Mouse (Mus musculus): ENCODE measurements around the gene Tbcd. TPM values are rescaled to one million over a fixed set of nuclear protein-coding genes. Genes with fewer than 3 reads are reported as not detected.

Gene Tbcd
- 56.3 and 58.4 TPM in 2 replicates for polyA plus RNA-seq (2015; fragmentation: Nextera tagmentation; extraction: Ambion mirVana)

- peaks cover 13% of the 10 kb centered on the region for H3K36me3 ChIP-seq
- WGBS, result under 1% methylated on average over 58 of the region's 58 CpGs
- H3K9me3 ChIP-seq, result no peaks in the 10 kb centered on the region
- H3K4me2 ChIP-seq, result peak within 1 kb of the TSS; percentile 77
- peak within 1 kb of the TSS; percentile 82 for H3K9ac ChIP-seq
- H3K4me3 ChIP-seq, result peak within 1 kb of the TSS; percentile 94
- peak; percentile 95 for ATAC-seq (ENCODE audit: low read depth)
- H3K27me3 ChIP-seq, result no peaks in the 10 kb centered on the region
- H3K4me1 ChIP-seq (replicated peaks), result peaks cover 29% of the 10 kb centered on the region
- peak within 1 kb of the TSS; percentile 88 for H3K27ac ChIP-seq (replicated peaks)
Measured at GRCm38 (mm10) chr11:121451753-121452635, at the start of gene Tbcd. TSS of gene Tbcd (plus strand) at chr11:121451949.

- no peaks in the 10 kb centered on the region for H3K9me3 ChIP-seq
- H3K36me3 ChIP-seq, result no peaks in the 10 kb centered on the region
- no peak for ATAC-seq (ENCODE audit: low read depth)
- no peak overlapping the region for H3K4me3 ChIP-seq
- no peaks in the 10 kb centered on the region for H3K4me1 ChIP-seq (replicated peaks)
- H3K9ac ChIP-seq, result no peak overlapping the region
- 75% methylated on average over 3 of the region's 3 CpGs for WGBS
- no peak overlapping the region for H3K27ac ChIP-seq (replicated peaks)
- no peak overlapping the region for H3K4me2 ChIP-seq
- no peaks in the 10 kb centered on the region for H3K27me3 ChIP-seq
Measured at GRCm38 (mm10) chr11:121407366-121408155, 44.2 kb upstream of the Tbcd start.

- 87% methylated on average over 5 of the region's 5 CpGs for WGBS
- Histone ChIP-seq H3K4me2 (no peak overlapping the region), H3K9ac (no peak overlapping the region), H3K27ac (replicated peaks) (no peak overlapping the region), H3K4me3 (no peak overlapping the region), H3K36me3 (no peaks in the 10 kb centered on the region), H3K9me3 (no peaks in the 10 kb centered on the region), H3K27me3 (no peaks in the 10 kb centered on the region), H3K4me1 (replicated peaks) (no peaks in the 10 kb centered on the region)
- no peak for ATAC-seq (ENCODE audit: low read depth)
Measured at GRCm38 (mm10) chr11:121414762-121415161, 37.0 kb upstream of the Tbcd start.

DNA sequence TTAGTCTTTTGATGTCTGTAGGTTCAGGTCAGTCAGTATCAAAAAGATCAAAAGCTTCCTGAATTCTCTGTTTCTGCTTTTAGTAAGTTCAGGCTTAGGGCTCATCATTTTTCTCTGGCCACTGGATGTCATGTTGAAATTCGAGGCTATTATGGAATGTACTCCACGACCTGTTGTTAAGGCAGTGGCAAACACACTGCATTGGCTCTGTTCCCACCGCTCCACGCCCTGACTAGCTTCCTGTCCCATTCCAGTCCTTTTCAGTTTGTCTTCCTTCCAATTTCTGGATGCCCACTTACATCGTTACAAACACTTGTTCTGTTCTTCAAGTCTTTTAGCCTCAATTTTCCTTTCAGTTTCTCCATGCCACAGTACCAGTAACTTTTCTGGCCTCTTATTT is 36.4 kb upstream of the Tbcd start:
- 75% methylated on average over 5 of the region's 5 CpGs for WGBS
- ATAC-seq (ENCODE audit: low read depth), result no peak
- no peak overlapping the region for H3K27ac ChIP-seq (replicated peaks)
- H3K36me3 ChIP-seq, result no peaks in the 10 kb centered on the region
- H3K9me3 ChIP-seq, result no peaks in the 10 kb centered on the region
- no peak overlapping the region for H3K4me3 ChIP-seq
- no peak overlapping the region for H3K9ac ChIP-seq
- no peak overlapping the region for H3K4me2 ChIP-seq
- no peaks in the 10 kb centered on the region for H3K27me3 ChIP-seq
- peaks cover 1% of the 10 kb centered on the region; the same call in 1 of the 2 replicates for H3K4me1 ChIP-seq (replicated peaks)

- WGBS, result 91% methylated on average over 5 of the region's 5 CpGs
- no peak for ATAC-seq (ENCODE audit: low read depth)
- peaks cover 15% of the 10 kb centered on the region for H3K4me1 ChIP-seq (replicated peaks)
- no peak overlapping the region for H3K9ac ChIP-seq
- H3K9me3 ChIP-seq, result no peaks in the 10 kb centered on the region
- no peak overlapping the region for H3K4me2 ChIP-seq
- no peak overlapping the region for H3K4me3 ChIP-seq
- no peaks in the 10 kb centered on the region for H3K27me3 ChIP-seq
- H3K36me3 ChIP-seq, result no peaks in the 10 kb centered on the region
- H3K27ac ChIP-seq (replicated peaks), result no peak overlapping the region
Measured at GRCm38 (mm10) chr11:121417971-121418370, 33.8 kb upstream of the Tbcd start.

DNA sequence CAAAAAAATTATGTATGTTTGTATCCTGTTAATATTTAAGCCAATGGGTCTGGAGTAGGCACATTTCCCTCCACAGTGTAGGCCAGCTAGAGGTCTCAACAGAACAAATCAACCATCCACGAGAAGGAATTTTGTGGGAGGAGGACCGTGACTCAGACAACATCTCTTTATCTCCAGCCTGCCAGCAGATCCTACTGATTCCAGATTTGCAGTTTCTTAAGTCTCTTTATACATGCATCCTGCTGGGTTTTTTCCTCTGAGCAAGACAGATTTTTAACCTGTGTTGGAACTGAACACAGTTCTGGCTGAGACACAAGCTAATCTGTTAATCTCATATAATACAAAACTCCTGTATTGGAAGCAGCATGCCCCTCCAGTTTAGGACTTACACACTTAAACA is 32.8 kb upstream of the Tbcd start:
- 78% methylated on average over 2 of the region's 2 CpGs for WGBS
- H3K27me3 ChIP-seq, result no peaks in the 10 kb centered on the region
- H3K27ac ChIP-seq (replicated peaks), result no peak overlapping the region
- no peak for ATAC-seq (ENCODE audit: low read depth)
- no peaks in the 10 kb centered on the region for H3K9me3 ChIP-seq
- peaks cover 15% of the 10 kb centered on the region for H3K4me1 ChIP-seq (replicated peaks)
- no peaks in the 10 kb centered on the region for H3K36me3 ChIP-seq
- no peak overlapping the region for H3K4me2 ChIP-seq
- no peak overlapping the region for H3K4me3 ChIP-seq
- H3K9ac ChIP-seq, result no peak overlapping the region

DNA sequence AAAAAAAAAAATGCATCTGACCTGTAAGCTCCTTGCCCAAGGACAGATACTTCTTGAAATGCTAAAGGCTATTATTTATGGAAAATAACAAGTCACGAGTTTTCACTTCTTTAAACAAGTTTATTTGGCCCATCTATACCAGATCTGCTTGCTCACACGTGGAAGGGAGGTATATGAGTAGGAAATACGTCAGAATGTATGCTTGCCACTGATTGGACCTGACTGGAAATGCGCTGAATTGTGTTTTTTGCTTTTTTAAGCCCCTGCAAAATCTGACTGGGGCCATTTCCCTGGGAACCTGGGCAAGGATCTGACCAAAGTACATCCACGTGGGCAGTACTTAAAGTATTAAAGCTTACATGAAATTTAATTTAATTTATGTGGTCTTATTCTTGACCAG is 31.4 kb upstream of the Tbcd start:
- Histone ChIP-seq H3K4me1 (replicated peaks) (peaks cover 15% of the 10 kb centered on the region), H3K27ac (replicated peaks) (no peak overlapping the region), H3K4me2 (peak overlapping the region; percentile 83), H3K9me3 (no peaks in the 10 kb centered on the region), H3K4me3 (peak overlapping the region; percentile 73; the same call in 1 of the 2 replicates), H3K9ac (peak overlapping the region; percentile 66; the same call in 1 of the 2 replicates), H3K36me3 (no peaks in the 10 kb centered on the region), H3K27me3 (no peaks in the 10 kb centered on the region)
- WGBS, result 57% methylated on average over 5 of the region's 5 CpGs
- ATAC-seq (ENCODE audit: low read depth), result no peak

DNA sequence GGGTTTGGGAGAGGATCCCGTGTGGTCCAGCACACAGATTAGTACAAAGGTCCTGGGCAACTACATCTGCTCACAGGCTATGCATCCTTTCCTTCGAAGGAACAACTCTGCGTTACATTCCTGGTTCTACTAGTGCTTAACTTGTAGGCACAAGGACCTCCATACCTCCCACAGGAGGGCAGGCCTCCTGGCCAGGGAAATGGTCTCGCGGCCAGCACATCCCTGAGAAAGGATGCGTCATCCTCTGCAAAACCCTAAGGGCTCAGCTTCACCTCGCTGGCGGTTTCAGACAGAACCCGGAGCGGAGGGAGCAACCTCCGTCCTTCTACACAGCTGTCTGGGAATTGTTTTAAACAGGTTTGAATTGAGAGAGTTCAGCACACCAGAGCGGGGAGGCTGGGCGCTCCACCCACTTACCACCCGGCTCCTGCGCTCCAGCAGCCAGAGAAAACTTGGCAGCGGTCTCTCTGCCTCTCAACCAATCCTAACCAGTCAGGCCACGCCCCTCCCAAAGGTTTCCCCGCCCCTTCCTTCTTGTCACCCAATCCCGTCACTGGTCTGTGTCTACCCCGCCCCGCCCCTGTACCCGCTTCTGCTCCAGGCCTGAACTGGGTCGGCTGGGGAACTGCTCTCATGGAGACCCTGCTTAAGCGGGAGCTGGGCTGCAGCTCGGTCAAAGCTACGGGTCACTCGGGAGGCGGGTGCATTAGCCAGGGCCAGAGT is 30.8 kb upstream of the Tbcd start, which contains the start of gene Fn3krp:
Gene Fn3krp, plus strand, starts transcription at position 572 of the 723 bp plus-strand sequence.
- peak within 1 kb of the TSS; percentile 77 for H3K9ac ChIP-seq
- 0 out of 2 replicates have a peak, but pooled peaks cover 2% of the 10 kb centered on the region for H3K36me3 ChIP-seq
- no peaks in the 10 kb centered on the region for H3K27me3 ChIP-seq
- H3K27ac ChIP-seq (replicated peaks), result peak within 1 kb of the TSS; percentile 79
- peak; percentile 100 for ATAC-seq (ENCODE audit: low read depth)
- peak within 1 kb of the TSS; percentile 83 for H3K4me2 ChIP-seq
- peak within 1 kb of the TSS; percentile 73 for H3K4me3 ChIP-seq
- H3K4me1 ChIP-seq (replicated peaks), result peaks cover 15% of the 10 kb centered on the region
- H3K9me3 ChIP-seq, result no peaks in the 10 kb centered on the region
- WGBS, result 2% methylated on average over 28 of the region's 28 CpGs

- Histone ChIP-seq H3K27ac (replicated peaks) (peak overlapping the region; percentile 35), H3K27me3 (no peaks in the 10 kb centered on the region), H3K4me1 (replicated peaks) (peaks cover 15% of the 10 kb centered on the region), H3K36me3 (0 out of 2 replicates have a peak, but pooled peaks cover 5% of the 10 kb centered on the region), H3K4me2 (peak overlapping the region; percentile 83), H3K9ac (peak overlapping the region; percentile 77), H3K9me3 (no peaks in the 10 kb centered on the region), H3K4me3 (peak overlapping the region; percentile 73)
- WGBS, result under 1% methylated on average over 28 of the region's 28 CpGs
- peak; percentile 80 for ATAC-seq (ENCODE audit: low read depth)
Measured at GRCm38 (mm10) chr11:121421553-121422173, 30.1 kb upstream of the Tbcd start.

DNA sequence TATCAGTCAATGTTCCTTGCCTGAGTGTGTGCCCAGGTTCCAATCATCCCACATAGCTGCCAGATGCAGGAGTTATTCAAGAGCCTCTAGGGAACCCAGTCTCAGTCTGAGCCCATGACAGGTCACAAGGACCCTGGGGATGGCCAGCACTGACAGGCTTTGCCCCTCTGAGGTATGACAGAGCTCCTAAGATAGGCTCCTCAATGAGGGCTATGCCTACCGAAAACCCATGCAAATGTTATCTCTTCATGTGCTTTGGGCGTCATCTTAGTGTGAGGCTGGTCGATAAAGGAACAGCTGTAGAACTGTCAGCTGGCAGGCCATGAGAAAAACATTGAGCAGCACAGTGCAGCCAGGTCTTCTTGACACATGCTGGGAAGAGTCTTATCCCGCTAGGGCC is 18.4 kb upstream of the Tbcd start:
- WGBS, result 85% methylated on average over 4 of the region's 4 CpGs

More for the DNA sequence above, 18.4 kb upstream of the Tbcd start:
- H3K9me3 ChIP-seq, result no peaks in the 10 kb centered on the region
- 0 out of 2 replicates have a peak overlapping the region, but pooled peaks have one; percentile 70 for H3K9ac ChIP-seq
- no peaks in the 10 kb centered on the region for H3K27me3 ChIP-seq
- H3K4me3 ChIP-seq, result no peak overlapping the region
- no peak for ATAC-seq (ENCODE audit: low read depth)
- peaks cover 21% of the 10 kb centered on the region for H3K4me1 ChIP-seq (replicated peaks)
- H3K4me2 ChIP-seq, result no peak overlapping the region
- no peak overlapping the region for H3K27ac ChIP-seq (replicated peaks)
- peaks cover 23% of the 10 kb centered on the region for H3K36me3 ChIP-seq

All from neural tube, embryonic 13.5 days (tissue).